Mouse (Mus musculus): ENCODE measurements around the gene 2310022A10Rik. TPM values are rescaled to one million over a fixed set of nuclear protein-coding genes. Genes with fewer than 3 reads are reported as not detected.

Gene 2310022A10Rik
- polyA plus RNA-seq, 1 experiment from 2014 or later = 32.7 TPM

DNA sequence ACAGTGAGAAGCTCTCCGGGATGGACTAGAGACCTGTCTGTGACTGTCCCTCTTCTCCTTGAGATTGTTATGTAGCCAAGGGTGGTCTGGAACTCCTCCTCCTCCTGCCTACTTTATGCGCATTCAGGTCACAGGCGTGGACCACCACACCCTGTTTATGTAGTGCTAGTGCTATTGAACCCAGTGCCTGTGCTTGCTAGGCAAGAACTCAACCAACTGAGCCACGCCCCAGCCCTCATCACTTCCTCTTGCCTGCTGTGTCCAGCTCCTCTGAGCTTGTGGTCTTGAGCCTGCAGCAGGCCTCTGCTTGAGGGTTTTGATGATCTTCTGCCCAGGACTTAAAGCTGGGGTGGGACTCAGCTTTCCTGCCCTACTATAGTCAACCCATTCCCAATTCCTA is 19.1 kb downstream of the 2310022A10Rik start:
- no peak for ATAC-seq (ENCODE audit: low read depth)
- Histone ChIP-seq H3K9ac (ENCODE audit: low read depth, low read length) (no peak overlapping the region), H3K9me3 (ENCODE audit: control insufficient read depth, low read length) (no peaks in the 10 kb centered on the region), H3K4me3 (ENCODE audit: low read depth, low read length) (no peak overlapping the region), H3K4me1 (ENCODE audit: control insufficient read depth, insufficient read depth, low read length) (no peaks in the 10 kb centered on the region), H3K27me3 (replicated peaks; ENCODE audit: control insufficient read depth, insufficient read depth, low read length) (no peaks in the 10 kb centered on the region), H3K36me3 (ENCODE audit: control insufficient read depth, insufficient read depth, low read length) (peaks cover 88% of the 10 kb centered on the region), H3K27ac (replicated peaks; ENCODE audit: low read depth, low read length) (no peak overlapping the region), H3K4me2 (ENCODE audit: low read depth, low read length) (no peak overlapping the region)
- WGBS = 89% methylated on average over 4 of the region's 4 CpGs
- no peak for DNase-seq (ENCODE audit: low spot score)

DNA sequence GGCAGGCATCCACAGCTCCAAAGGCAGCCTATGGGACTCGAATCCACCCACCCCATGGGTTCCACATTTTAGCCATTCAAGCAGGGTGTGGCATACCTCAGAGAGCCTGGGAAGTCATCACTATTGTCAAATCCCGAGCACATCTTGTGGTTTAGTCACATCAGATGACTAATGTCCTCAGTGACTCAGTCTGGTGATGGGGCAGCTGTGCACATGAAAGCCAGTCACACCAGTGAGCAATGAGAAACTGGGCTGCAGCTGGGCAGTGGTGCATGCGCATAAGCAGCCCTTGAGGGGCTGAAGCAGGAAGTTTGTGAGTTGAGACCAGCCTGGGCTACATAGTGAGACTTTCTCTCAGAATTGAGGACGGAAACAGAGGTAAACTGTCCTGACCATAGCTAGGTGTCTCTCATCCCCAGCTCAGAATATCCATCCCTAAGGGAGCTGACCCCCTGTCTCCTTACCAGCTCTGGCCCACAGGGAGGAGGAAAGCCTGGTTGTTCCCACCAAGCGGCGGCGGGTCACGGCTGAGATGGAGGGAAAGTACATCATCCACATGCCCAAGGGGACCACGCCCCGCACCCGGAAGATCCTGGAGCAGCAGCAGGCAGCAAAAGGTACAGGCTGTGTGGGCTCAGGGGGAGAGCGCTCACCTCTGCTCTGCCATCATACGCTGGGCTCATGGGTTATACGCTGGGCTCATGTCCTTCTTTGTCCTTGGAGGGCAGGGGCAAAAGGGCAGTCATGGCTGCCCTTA is 21.3 kb downstream of the 2310022A10Rik start:
- no peak for ATAC-seq (ENCODE audit: low read depth)
- no peaks in the 10 kb centered on the region for H3K9me3 ChIP-seq (ENCODE audit: control insufficient read depth, low read length)
- no peaks in the 10 kb centered on the region for H3K4me1 ChIP-seq (ENCODE audit: control insufficient read depth, insufficient read depth, low read length)
- 88% methylated on average over 14 of the region's 14 CpGs for WGBS
- no peak overlapping the region for H3K4me2 ChIP-seq (ENCODE audit: low read depth, low read length)
- no peaks in the 10 kb centered on the region for H3K27me3 ChIP-seq (replicated peaks; ENCODE audit: control insufficient read depth, insufficient read depth, low read length)
- H3K9ac ChIP-seq (ENCODE audit: low read depth, low read length) = no peak overlapping the region
- H3K4me3 ChIP-seq (ENCODE audit: low read depth, low read length) = no peak overlapping the region
- peaks cover 87% of the 10 kb centered on the region for H3K36me3 ChIP-seq (ENCODE audit: control insufficient read depth, insufficient read depth, low read length)
- DNase-seq (ENCODE audit: low spot score) = no peak
- H3K27ac ChIP-seq (replicated peaks; ENCODE audit: low read depth, low read length) = no peak overlapping the region

GRCm38 (mm10) chr7:27576914-27577313 is 23.9 kb downstream of the 2310022A10Rik start:
- H3K36me3 ChIP-seq (ENCODE audit: control insufficient read depth, insufficient read depth, low read length) = peaks cover 88% of the 10 kb centered on the region
- H3K9me3 ChIP-seq (ENCODE audit: control insufficient read depth, low read length) = no peaks in the 10 kb centered on the region
- H3K4me3 ChIP-seq (ENCODE audit: low read depth, low read length) = no peak overlapping the region
- ATAC-seq (ENCODE audit: low read depth) (no peak), DNase-seq (ENCODE audit: low spot score) (no peak)
- H3K9ac ChIP-seq (ENCODE audit: low read depth, low read length) = no peak overlapping the region
- no peaks in the 10 kb centered on the region for H3K4me1 ChIP-seq (ENCODE audit: control insufficient read depth, insufficient read depth, low read length)
- H3K27me3 ChIP-seq (replicated peaks; ENCODE audit: control insufficient read depth, insufficient read depth, low read length) = no peaks in the 10 kb centered on the region
- no peak overlapping the region for H3K4me2 ChIP-seq (ENCODE audit: low read depth, low read length)
- no peak overlapping the region for H3K27ac ChIP-seq (replicated peaks; ENCODE audit: low read depth, low read length)
- 66% methylated on average over 6 of the region's 6 CpGs for WGBS

DNA sequence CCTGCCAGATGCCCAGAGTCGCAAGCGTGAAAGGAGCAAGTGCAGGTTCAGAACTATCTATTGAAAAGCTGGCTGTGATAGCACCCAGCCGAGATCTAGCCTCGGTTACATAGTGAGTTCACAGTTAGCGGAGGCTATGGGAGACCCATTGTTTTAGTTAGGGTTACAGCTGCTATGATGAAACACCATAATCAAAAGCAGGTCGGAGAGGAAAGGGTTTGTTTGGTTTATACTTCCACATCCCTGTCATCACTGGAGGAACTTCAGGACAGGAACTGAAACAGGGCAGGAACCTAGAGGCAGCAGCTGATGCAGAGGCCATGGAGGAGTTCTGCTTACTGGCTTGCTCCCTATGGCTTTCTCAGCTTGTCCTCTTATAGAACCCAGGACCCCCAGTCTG is 24.6 kb downstream of the 2310022A10Rik start:
- no peaks in the 10 kb centered on the region for H3K9me3 ChIP-seq (ENCODE audit: control insufficient read depth, low read length)
- WGBS = 88% methylated on average over 6 of the region's 6 CpGs

GRCm38 (mm10) chr7:27578465-27578864 is 25.4 kb downstream of the 2310022A10Rik start:
- no peaks in the 10 kb centered on the region for H3K4me1 ChIP-seq (ENCODE audit: control insufficient read depth, insufficient read depth, low read length)
- ATAC-seq (ENCODE audit: low read depth) = peak; percentile 48; the same call in 1 of the 2 replicates
- H3K4me3 ChIP-seq (ENCODE audit: low read depth, low read length) = no peak overlapping the region
- no peaks in the 10 kb centered on the region for H3K27me3 ChIP-seq (replicated peaks; ENCODE audit: control insufficient read depth, insufficient read depth, low read length)
- no peak overlapping the region for H3K9ac ChIP-seq (ENCODE audit: low read depth, low read length)
- H3K9me3 ChIP-seq (ENCODE audit: control insufficient read depth, low read length) = no peaks in the 10 kb centered on the region
- WGBS = 48% methylated on average over 7 of the region's 7 CpGs
- no peak overlapping the region for H3K4me2 ChIP-seq (ENCODE audit: low read depth, low read length)
- peak overlapping the region; percentile 48; the same call in 1 of the 2 replicates for H3K27ac ChIP-seq (replicated peaks; ENCODE audit: low read depth, low read length)
- H3K36me3 ChIP-seq (ENCODE audit: control insufficient read depth, insufficient read depth, low read length) = peaks cover 89% of the 10 kb centered on the region
- peak; percentile 44 for DNase-seq (ENCODE audit: low spot score)

More for the DNA sequence above, 24.6 kb downstream of the 2310022A10Rik start:
- no peaks in the 10 kb centered on the region for H3K27me3 ChIP-seq (replicated peaks; ENCODE audit: control insufficient read depth, insufficient read depth, low read length)
- no peak overlapping the region for H3K4me2 ChIP-seq (ENCODE audit: low read depth, low read length)
- H3K4me1 ChIP-seq (ENCODE audit: control insufficient read depth, insufficient read depth, low read length) = no peaks in the 10 kb centered on the region
- H3K27ac ChIP-seq (replicated peaks; ENCODE audit: low read depth, low read length) = no peak overlapping the region
- no peak overlapping the region for H3K9ac ChIP-seq (ENCODE audit: low read depth, low read length)
- ATAC-seq (ENCODE audit: low read depth) (no peak), DNase-seq (ENCODE audit: low spot score) (no peak)
- no peak overlapping the region for H3K4me3 ChIP-seq (ENCODE audit: low read depth, low read length)
- H3K36me3 ChIP-seq (ENCODE audit: control insufficient read depth, insufficient read depth, low read length) = peaks cover 88% of the 10 kb centered on the region

GRCm38 (mm10) chr7:27580380-27581174 is 27.5 kb downstream of the 2310022A10Rik start:
- DNase-seq (ENCODE audit: low spot score) (no peak), ATAC-seq (ENCODE audit: low read depth) (no peak)
- H3K36me3 ChIP-seq (ENCODE audit: control insufficient read depth, insufficient read depth, low read length) = peaks cover 86% of the 10 kb centered on the region
- WGBS = 92% methylated on average over 14 of the region's 14 CpGs
- no peaks in the 10 kb centered on the region for H3K9me3 ChIP-seq (ENCODE audit: control insufficient read depth, low read length)
- no peak overlapping the region for H3K4me2 ChIP-seq (ENCODE audit: low read depth, low read length)
- H3K4me1 ChIP-seq (ENCODE audit: control insufficient read depth, insufficient read depth, low read length) = no peaks in the 10 kb centered on the region
- no peaks in the 10 kb centered on the region for H3K27me3 ChIP-seq (replicated peaks; ENCODE audit: control insufficient read depth, insufficient read depth, low read length)
- no peak overlapping the region; the same call in 1 of the 2 replicates for H3K9ac ChIP-seq (ENCODE audit: low read depth, low read length)
- no peak overlapping the region for H3K27ac ChIP-seq (replicated peaks; ENCODE audit: low read depth, low read length)
- H3K4me3 ChIP-seq (ENCODE audit: low read depth, low read length) = no peak overlapping the region

GRCm38 (mm10) chr7:27586861-27587260 is 33.8 kb downstream of the 2310022A10Rik start:
- Histone ChIP-seq H3K9ac (ENCODE audit: low read depth, low read length) (no peak overlapping the region), H3K27ac (replicated peaks; ENCODE audit: low read depth, low read length) (no peak overlapping the region), H3K9me3 (ENCODE audit: control insufficient read depth, low read length) (no peaks in the 10 kb centered on the region), H3K4me2 (ENCODE audit: low read depth, low read length) (no peak overlapping the region), H3K4me3 (ENCODE audit: low read depth, low read length) (no peak overlapping the region), H3K27me3 (replicated peaks; ENCODE audit: control insufficient read depth, insufficient read depth, low read length) (no peaks in the 10 kb centered on the region), H3K4me1 (ENCODE audit: control insufficient read depth, insufficient read depth, low read length) (no peaks in the 10 kb centered on the region), H3K36me3 (ENCODE audit: control insufficient read depth, insufficient read depth, low read length) (peaks cover 31% of the 10 kb centered on the region)
- DNase-seq (ENCODE audit: low spot score) (no peak), ATAC-seq (ENCODE audit: low read depth) (no peak)
- 66% methylated on average over 2 of the region's 2 CpGs for WGBS

DNA sequence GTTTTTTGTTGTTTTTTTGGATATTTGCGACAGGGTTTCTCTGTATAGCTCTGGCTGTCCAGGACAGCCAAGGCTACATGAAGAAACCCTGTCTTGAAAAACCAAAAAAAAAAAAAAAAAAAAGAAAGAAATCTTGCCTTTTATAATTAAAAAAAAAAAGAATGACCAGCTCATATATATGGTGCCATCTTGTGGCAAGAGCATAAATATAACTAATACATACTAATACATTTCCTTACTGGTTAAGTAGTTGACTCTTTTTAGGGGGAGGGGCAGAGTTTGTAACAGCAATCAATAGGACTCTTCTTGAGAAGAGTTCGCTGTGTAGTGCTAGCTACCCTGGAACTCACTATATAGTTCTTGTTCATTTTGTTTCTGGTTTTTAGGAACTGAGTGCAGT is 34.7 kb downstream of the 2310022A10Rik start:
- H3K9me3 ChIP-seq (ENCODE audit: control insufficient read depth, low read length) = no peaks in the 10 kb centered on the region
- H3K36me3 ChIP-seq (ENCODE audit: control insufficient read depth, insufficient read depth, low read length) = peaks cover 23% of the 10 kb centered on the region; the same call in 1 of the 2 replicates
- DNase-seq (ENCODE audit: low spot score) (peak; percentile 23), ATAC-seq (ENCODE audit: low read depth) (no peak)
- H3K4me3 ChIP-seq (ENCODE audit: low read depth, low read length) = no peak overlapping the region
- no peak overlapping the region for H3K4me2 ChIP-seq (ENCODE audit: low read depth, low read length)
- H3K4me1 ChIP-seq (ENCODE audit: control insufficient read depth, insufficient read depth, low read length) = peaks cover 2% of the 10 kb centered on the region; the same call in 1 of the 2 replicates
- H3K27me3 ChIP-seq (replicated peaks; ENCODE audit: control insufficient read depth, insufficient read depth, low read length) = no peaks in the 10 kb centered on the region
- no peak overlapping the region for H3K9ac ChIP-seq (ENCODE audit: low read depth, low read length)
- WGBS = 93% methylated on average over 2 of the region's 2 CpGs
- H3K27ac ChIP-seq (replicated peaks; ENCODE audit: low read depth, low read length) = no peak overlapping the region

All from embryonic facial prominence, embryonic 14.5 days (tissue).